Mouse (Mus musculus): ENCODE measurements around the gene Il12rb2. TPM values are rescaled to one million over a fixed set of nuclear protein-coding genes. Genes with fewer than 3 reads are reported as not detected.

Il12rb2 gene
- polyA plus RNA-seq, 1 experiment from 2014 or later, result 0.08 TPM

DNA sequence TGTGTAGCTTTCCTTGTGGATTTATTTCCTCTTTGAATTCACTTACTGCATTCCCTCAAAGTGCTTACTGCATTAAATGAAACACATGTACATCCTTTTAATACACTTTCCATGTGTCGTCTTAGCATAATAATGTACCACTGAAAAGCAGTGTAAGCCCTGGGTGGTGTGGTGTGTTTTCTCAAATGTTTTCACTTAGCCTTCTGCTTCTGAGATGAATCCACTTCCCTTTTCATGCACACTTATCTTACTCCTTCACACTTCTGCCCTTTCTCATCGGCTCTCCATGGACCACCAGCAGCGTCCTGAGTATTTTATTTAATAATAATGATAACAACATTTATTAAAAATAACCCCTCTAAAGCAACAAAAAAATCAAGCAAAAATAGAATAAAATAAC, 66.2 kb downstream of the Il12rb2 start:
- no peak for ATAC-seq (replicated peaks; ENCODE audit: insufficient number of reproducible peaks, low FRiP score, low TSS enrichment, low read depth)
- no peak overlapping the region for H3K9ac ChIP-seq (replicated peaks; ENCODE audit: low read length)
- H3K9me3 ChIP-seq (replicated peaks; ENCODE audit: control insufficient read depth, low read length), result no peaks in the 10 kb centered on the region
- H3K4me1 ChIP-seq (ENCODE audit: control insufficient read depth, insufficient read depth, low read length), result no peaks in the 10 kb centered on the region
- no peak overlapping the region for H3K27ac ChIP-seq (replicated peaks; ENCODE audit: low read depth, low read length)
- H3K27me3 ChIP-seq (ENCODE audit: control insufficient read depth, insufficient read depth, low read length), result no peaks in the 10 kb centered on the region
- H3K4me3 ChIP-seq (ENCODE audit: low read depth, low read length), result no peak overlapping the region
- no peak for DNase-seq (ENCODE audit: low spot score)
- H3K4me2 ChIP-seq (ENCODE audit: low read depth, low read length), result no peak overlapping the region
- H3K36me3 ChIP-seq (replicated peaks; ENCODE audit: control insufficient read depth, insufficient read depth, low read depth, low read length), result no peaks in the 10 kb centered on the region
- WGBS, result 78% methylated on average over 3 of the region's 3 CpGs

DNA sequence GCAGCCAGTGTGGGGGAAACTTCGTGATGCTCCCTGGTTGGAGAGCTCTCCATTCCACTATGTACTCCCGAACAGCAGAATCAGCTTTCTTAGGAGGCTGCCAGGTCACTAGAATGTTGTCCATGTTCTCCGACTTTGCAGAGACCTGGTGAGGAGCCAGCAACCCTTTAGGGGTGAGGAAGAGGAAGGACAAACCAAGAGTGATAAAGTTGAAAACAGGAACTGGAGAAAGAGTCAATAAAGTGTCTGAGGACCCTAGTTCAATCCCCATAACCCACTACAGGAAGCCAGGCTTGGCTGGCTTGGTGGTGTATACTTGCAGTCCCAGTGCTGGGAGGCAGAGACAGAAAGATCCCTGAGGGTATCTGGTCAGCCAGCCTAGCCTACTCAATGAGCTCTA, 67.0 kb downstream of the Il12rb2 start:
- no peak for ATAC-seq (replicated peaks; ENCODE audit: insufficient number of reproducible peaks, low FRiP score, low TSS enrichment, low read depth)
- H3K4me2 ChIP-seq (ENCODE audit: low read depth, low read length), result no peak overlapping the region
- DNase-seq (ENCODE audit: low spot score), result no peak
- H3K36me3 ChIP-seq (replicated peaks; ENCODE audit: control insufficient read depth, insufficient read depth, low read depth, low read length), result no peaks in the 10 kb centered on the region
- no peaks in the 10 kb centered on the region for H3K4me1 ChIP-seq (ENCODE audit: control insufficient read depth, insufficient read depth, low read length)
- no peaks in the 10 kb centered on the region for H3K27me3 ChIP-seq (ENCODE audit: control insufficient read depth, insufficient read depth, low read length)
- H3K4me3 ChIP-seq (ENCODE audit: low read depth, low read length), result no peak overlapping the region
- no peak overlapping the region for H3K27ac ChIP-seq (replicated peaks; ENCODE audit: low read depth, low read length)
- no peak overlapping the region for H3K9ac ChIP-seq (replicated peaks; ENCODE audit: low read length)
- WGBS, result 85% methylated on average over 3 of the region's 3 CpGs
- no peaks in the 10 kb centered on the region for H3K9me3 ChIP-seq (replicated peaks; ENCODE audit: control insufficient read depth, low read length)

DNA sequence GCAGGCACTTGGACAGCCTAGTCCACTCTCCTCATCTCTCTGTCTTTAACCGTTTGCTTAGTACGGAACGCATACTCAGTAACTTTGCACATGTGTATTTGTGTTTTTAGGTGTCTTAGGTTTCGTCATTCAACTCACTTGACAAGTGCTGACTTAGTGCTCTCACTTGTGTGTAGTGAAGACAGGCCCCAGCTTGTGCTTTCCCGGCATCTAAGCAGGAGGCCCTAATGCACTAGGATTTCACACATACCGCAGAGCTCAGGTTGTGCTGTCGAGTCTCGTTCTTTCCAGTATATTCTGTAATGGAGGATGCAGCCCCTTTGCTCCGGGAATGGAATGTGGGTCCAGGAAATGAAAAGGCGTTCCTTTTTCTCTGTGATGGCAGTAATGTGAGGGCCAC, 72.8 kb downstream of the Il12rb2 start:
- H3K4me2 ChIP-seq (ENCODE audit: low read depth, low read length), result no peak overlapping the region
- 73% methylated on average over 10 of the region's 10 CpGs for WGBS
- H3K4me1 ChIP-seq (ENCODE audit: control insufficient read depth, insufficient read depth, low read length), result no peaks in the 10 kb centered on the region
- no peak for ATAC-seq (replicated peaks; ENCODE audit: insufficient number of reproducible peaks, low FRiP score, low TSS enrichment, low read depth)
- H3K4me3 ChIP-seq (ENCODE audit: low read depth, low read length), result no peak overlapping the region
- no peaks in the 10 kb centered on the region for H3K27me3 ChIP-seq (ENCODE audit: control insufficient read depth, insufficient read depth, low read length)
- no peak for DNase-seq (ENCODE audit: low spot score)
- H3K9ac ChIP-seq (replicated peaks; ENCODE audit: low read length), result no peak overlapping the region
- H3K27ac ChIP-seq (replicated peaks; ENCODE audit: low read depth, low read length), result no peak overlapping the region
- H3K9me3 ChIP-seq (replicated peaks; ENCODE audit: control insufficient read depth, low read length), result no peaks in the 10 kb centered on the region
- H3K36me3 ChIP-seq (replicated peaks; ENCODE audit: control insufficient read depth, insufficient read depth, low read depth, low read length), result no peaks in the 10 kb centered on the region

DNA sequence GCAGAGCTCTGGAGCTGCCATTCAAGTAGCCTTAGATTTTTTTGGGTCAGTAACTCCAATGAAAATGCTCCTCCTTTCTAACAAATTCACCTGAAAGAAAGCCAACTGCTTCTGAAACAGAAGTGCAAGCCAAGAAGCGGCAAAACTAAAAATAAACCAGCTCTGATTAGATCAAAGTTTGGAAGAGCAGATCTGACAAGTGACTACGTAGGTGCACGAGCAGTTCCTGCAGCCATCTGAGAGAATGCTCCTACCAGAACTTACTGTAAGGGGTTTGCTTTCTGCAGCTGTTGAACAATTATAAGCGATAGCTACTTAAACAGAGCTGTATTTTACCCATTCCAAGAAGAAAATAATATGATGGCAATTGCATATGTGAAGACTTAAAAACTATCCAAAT, 73.5 kb downstream of the Il12rb2 start:
- Histone ChIP-seq H3K36me3 (replicated peaks; ENCODE audit: control insufficient read depth, insufficient read depth, low read depth, low read length) (no peaks in the 10 kb centered on the region), H3K4me3 (ENCODE audit: low read depth, low read length) (no peak overlapping the region), H3K27me3 (ENCODE audit: control insufficient read depth, insufficient read depth, low read length) (no peaks in the 10 kb centered on the region), H3K4me2 (ENCODE audit: low read depth, low read length) (no peak overlapping the region), H3K27ac (replicated peaks; ENCODE audit: low read depth, low read length) (no peak overlapping the region), H3K9me3 (replicated peaks; ENCODE audit: control insufficient read depth, low read length) (no peaks in the 10 kb centered on the region), H3K4me1 (ENCODE audit: control insufficient read depth, insufficient read depth, low read length) (no peaks in the 10 kb centered on the region), H3K9ac (replicated peaks; ENCODE audit: low read length) (no peak overlapping the region)
- DNase-seq (ENCODE audit: low spot score) (no peak), ATAC-seq (replicated peaks; ENCODE audit: insufficient number of reproducible peaks, low FRiP score, low TSS enrichment, low read depth) (no peak)
- 83% methylated on average over 4 of the region's 4 CpGs for WGBS

DNA sequence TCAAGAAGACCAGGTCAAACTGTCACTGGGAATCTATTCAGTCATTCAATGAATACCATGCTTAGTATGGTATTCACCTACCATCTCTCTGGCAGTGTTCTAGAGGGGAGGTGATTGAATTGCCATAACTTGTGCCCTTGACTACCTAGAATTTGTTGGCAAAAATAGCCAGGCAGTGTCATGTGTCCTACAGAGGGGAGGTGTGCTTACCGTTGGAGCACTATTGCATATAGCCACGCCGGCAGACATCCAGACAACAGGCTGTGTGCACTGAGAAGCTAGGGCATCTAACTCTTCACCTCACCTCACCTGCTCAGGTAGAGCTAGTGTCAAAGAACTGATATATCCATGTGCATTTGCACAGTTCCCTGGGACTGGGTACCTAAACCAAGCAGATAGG, 74.8 kb downstream of the Il12rb2 start:
- H3K4me2 ChIP-seq (ENCODE audit: low read depth, low read length), result no peak overlapping the region
- H3K27ac ChIP-seq (replicated peaks; ENCODE audit: low read depth, low read length), result no peak overlapping the region
- ATAC-seq (replicated peaks; ENCODE audit: insufficient number of reproducible peaks, low FRiP score, low TSS enrichment, low read depth), result no peak
- H3K9ac ChIP-seq (replicated peaks; ENCODE audit: low read length), result no peak overlapping the region
- H3K4me1 ChIP-seq (ENCODE audit: control insufficient read depth, insufficient read depth, low read length), result no peaks in the 10 kb centered on the region
- no peaks in the 10 kb centered on the region for H3K36me3 ChIP-seq (replicated peaks; ENCODE audit: control insufficient read depth, insufficient read depth, low read depth, low read length)
- WGBS, result 93% methylated on average over 3 of the region's 3 CpGs
- H3K4me3 ChIP-seq (ENCODE audit: low read depth, low read length), result no peak overlapping the region
- DNase-seq (ENCODE audit: low spot score), result no peak
- H3K27me3 ChIP-seq (ENCODE audit: control insufficient read depth, insufficient read depth, low read length), result no peaks in the 10 kb centered on the region
- no peaks in the 10 kb centered on the region for H3K9me3 ChIP-seq (replicated peaks; ENCODE audit: control insufficient read depth, low read length)

DNA sequence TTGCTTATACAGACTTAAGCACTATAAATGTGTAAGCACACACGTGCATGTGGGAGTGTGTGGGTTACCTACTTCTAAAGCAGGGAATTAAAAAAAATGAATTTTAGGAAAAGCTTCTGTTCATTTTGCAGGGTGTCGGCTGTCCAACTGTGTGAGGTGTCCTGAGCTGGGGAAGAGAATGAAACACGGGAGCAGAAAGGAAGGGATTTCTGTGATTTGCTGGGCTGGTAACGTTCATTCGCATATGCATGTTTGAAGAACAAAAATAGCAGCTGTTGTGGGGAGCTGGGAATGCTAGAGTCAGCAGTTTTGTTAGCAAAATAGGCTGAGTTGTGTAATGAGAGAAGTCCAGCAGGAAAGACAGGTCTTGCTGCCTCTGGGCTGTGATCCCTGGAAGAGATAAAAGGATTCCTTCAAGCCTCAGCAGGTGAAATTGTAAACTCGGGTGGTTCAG, 75.3 kb downstream of the Il12rb2 start:
- Histone ChIP-seq H3K4me1 (ENCODE audit: control insufficient read depth, insufficient read depth, low read length) (no peaks in the 10 kb centered on the region), H3K4me2 (ENCODE audit: low read depth, low read length) (no peak overlapping the region), H3K36me3 (replicated peaks; ENCODE audit: control insufficient read depth, insufficient read depth, low read depth, low read length) (no peaks in the 10 kb centered on the region), H3K9ac (replicated peaks; ENCODE audit: low read length) (no peak overlapping the region), H3K4me3 (ENCODE audit: low read depth, low read length) (no peak overlapping the region), H3K27me3 (ENCODE audit: control insufficient read depth, insufficient read depth, low read length) (no peaks in the 10 kb centered on the region), H3K27ac (replicated peaks; ENCODE audit: low read depth, low read length) (no peak overlapping the region), H3K9me3 (replicated peaks; ENCODE audit: control insufficient read depth, low read length) (no peaks in the 10 kb centered on the region)
- no peak for ATAC-seq (replicated peaks; ENCODE audit: insufficient number of reproducible peaks, low FRiP score, low TSS enrichment, low read depth)
- peak; percentile 53 for DNase-seq (ENCODE audit: low spot score)
- WGBS, result 49% methylated on average over 6 of the region's 6 CpGs

DNA sequence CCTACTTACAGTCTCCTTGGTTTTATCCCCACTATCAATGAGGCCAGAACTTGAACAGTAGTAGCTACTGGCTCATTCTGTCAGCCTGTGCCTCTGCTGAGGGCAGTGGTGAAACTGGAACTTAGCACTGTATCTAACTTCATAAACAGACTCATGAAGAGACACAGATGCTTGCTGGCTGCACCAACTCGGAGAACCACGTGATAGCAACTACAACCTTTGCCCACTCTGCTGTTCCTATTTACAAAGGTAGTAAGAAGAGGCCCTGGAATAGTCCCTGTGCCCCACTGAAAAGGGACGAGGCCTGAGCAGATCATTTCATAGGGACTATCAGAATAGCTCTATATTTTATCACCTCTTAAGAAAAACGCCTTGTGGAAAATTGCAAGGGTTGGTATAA, 75.7 kb downstream of the Il12rb2 start:
- no peak overlapping the region for H3K27ac ChIP-seq (replicated peaks; ENCODE audit: low read depth, low read length)
- WGBS, result 71% methylated on average over 4 of the region's 4 CpGs
- ATAC-seq (replicated peaks; ENCODE audit: insufficient number of reproducible peaks, low FRiP score, low TSS enrichment, low read depth) (no peak), DNase-seq (ENCODE audit: low spot score) (no peak)
- no peaks in the 10 kb centered on the region for H3K36me3 ChIP-seq (replicated peaks; ENCODE audit: control insufficient read depth, insufficient read depth, low read depth, low read length)
- H3K9me3 ChIP-seq (replicated peaks; ENCODE audit: control insufficient read depth, low read length), result no peaks in the 10 kb centered on the region
- H3K27me3 ChIP-seq (ENCODE audit: control insufficient read depth, insufficient read depth, low read length), result no peaks in the 10 kb centered on the region
- H3K9ac ChIP-seq (replicated peaks; ENCODE audit: low read length), result no peak overlapping the region
- no peaks in the 10 kb centered on the region for H3K4me1 ChIP-seq (ENCODE audit: control insufficient read depth, insufficient read depth, low read length)
- no peak overlapping the region for H3K4me3 ChIP-seq (ENCODE audit: low read depth, low read length)
- H3K4me2 ChIP-seq (ENCODE audit: low read depth, low read length), result no peak overlapping the region

DNA sequence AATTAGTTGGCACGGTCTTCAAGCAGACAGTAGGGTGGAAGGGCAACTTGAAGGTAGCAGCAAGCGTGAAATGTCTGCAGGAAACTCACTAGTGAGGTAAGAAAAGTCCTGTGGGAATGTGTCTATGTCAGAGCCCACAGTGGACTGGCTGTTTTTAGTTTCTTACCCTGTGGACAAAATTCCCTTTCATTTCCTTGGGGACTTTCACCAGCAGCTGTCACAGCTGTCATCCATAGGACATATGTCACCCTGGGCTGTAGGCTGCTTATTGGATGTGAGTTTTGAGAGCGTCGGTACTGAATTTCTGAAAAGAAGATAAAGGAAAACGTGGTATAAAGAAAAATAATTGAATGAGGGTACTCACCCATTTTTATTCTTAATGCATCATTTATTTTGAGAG, 77.2 kb downstream of the Il12rb2 start:
- 84% methylated on average over 5 of the region's 5 CpGs for WGBS
- Histone ChIP-seq H3K4me3 (ENCODE audit: low read depth, low read length) (no peak overlapping the region), H3K27ac (replicated peaks; ENCODE audit: low read depth, low read length) (no peak overlapping the region), H3K4me1 (ENCODE audit: control insufficient read depth, insufficient read depth, low read length) (no peaks in the 10 kb centered on the region), H3K9ac (replicated peaks; ENCODE audit: low read length) (no peak overlapping the region), H3K9me3 (replicated peaks; ENCODE audit: control insufficient read depth, low read length) (no peaks in the 10 kb centered on the region), H3K27me3 (ENCODE audit: control insufficient read depth, insufficient read depth, low read length) (no peaks in the 10 kb centered on the region), H3K36me3 (replicated peaks; ENCODE audit: control insufficient read depth, insufficient read depth, low read depth, low read length) (no peaks in the 10 kb centered on the region), H3K4me2 (ENCODE audit: low read depth, low read length) (no peak overlapping the region)
- ATAC-seq (replicated peaks; ENCODE audit: insufficient number of reproducible peaks, low FRiP score, low TSS enrichment, low read depth) (peak; percentile 20; the same call in 1 of the 2 replicates), DNase-seq (ENCODE audit: low spot score) (no peak)
